In genomic region chr13:99238217-99239160, GRCm38 (mm10) we compare ENCODE assay signal across 8 mouse cellular contexts. TPM values are rescaled to one million over a fixed set of nuclear protein-coding genes. Genes with fewer than 3 reads are reported as not detected.
DNase-seq lines count a peak whose midpoint lies in the region; ATAC-seq lines count a peak whose summit lies in the region.

No protein-coding gene starts in this region.

- no peaks in the 10 kb centered on the region for H3K9me3 ChIP-seq in embryonic facial prominence, embryonic 10.5 days
- no peaks in the 10 kb centered on the region for H3K9me3 ChIP-seq in heart, embryonic 15.5 days (replicated peaks)
- no peaks in the 10 kb centered on the region for H3K9me3 ChIP-seq in lung, embryonic 16.5 days (ENCODE audit: control insufficient read depth, low read length)

- no peak overlapping the region for H3K9ac ChIP-seq in heart, embryonic 15.5 days
- H3K9ac ChIP-seq in lung, embryonic 16.5 days (ENCODE audit: low read length) = peak overlapping the region; percentile 40

- no peak overlapping the region for H3K4me3 ChIP-seq in embryonic facial prominence, embryonic 10.5 days
- H3K4me3 ChIP-seq in heart, embryonic 15.5 days = no peak overlapping the region
- H3K4me3 ChIP-seq in lung, embryonic 16.5 days (ENCODE audit: low read length) = no peak overlapping the region

- peaks cover 35% of the 10 kb centered on the region for H3K4me1 ChIP-seq in embryonic facial prominence, embryonic 10.5 days
- H3K4me1 ChIP-seq in heart, embryonic 15.5 days (replicated peaks) = peaks cover 54% of the 10 kb centered on the region
- H3K4me1 ChIP-seq in lung, embryonic 16.5 days (replicated peaks; ENCODE audit: control insufficient read depth, insufficient read depth, low read length) = peaks cover 41% of the 10 kb centered on the region

- WGBS in embryonic facial prominence, embryonic 10.5 days = 61% methylated on average over 10 of the region's 10 CpGs
- 17% methylated on average over 10 of the region's 10 CpGs for WGBS in heart, embryonic 15.5 days
- WGBS in lung, embryonic 16.5 days = 16% methylated on average over 10 of the region's 10 CpGs

- peak; percentile 66 for ATAC-seq in heart, embryonic 15.5 days (replicated peaks; ENCODE audit: insufficient number of reproducible peaks, insufficient read depth, low FRiP score, low read depth)
- peak; percentile 82 for ATAC-seq in lung, embryonic 16.5 days (ENCODE audit: low read depth)
- ATAC-seq in megakaryocyte progenitor cell, adult 5-6 weeks (replicated peaks; ENCODE audit: poor library complexity) = no peak

- H3K4me2 ChIP-seq in heart, embryonic 15.5 days = peak overlapping the region; percentile 32
- H3K4me2 ChIP-seq in lung, embryonic 16.5 days (ENCODE audit: low read depth, low read length) = peak overlapping the region; percentile 10; the same call in 1 of the 2 replicates

- H3K27ac ChIP-seq in embryonic facial prominence, embryonic 10.5 days (replicated peaks) = peak overlapping the region; percentile 80
- H3K27ac ChIP-seq in heart, embryonic 15.5 days = peak overlapping the region; percentile 92
- peak overlapping the region; percentile 98 for H3K27ac ChIP-seq in lung, embryonic 16.5 days (ENCODE audit: low read length)

- no peaks in the 10 kb centered on the region for H3K36me3 ChIP-seq in embryonic facial prominence, embryonic 10.5 days (replicated peaks)
- no peaks in the 10 kb centered on the region for H3K36me3 ChIP-seq in heart, embryonic 15.5 days
- no peaks in the 10 kb centered on the region for H3K36me3 ChIP-seq in lung, embryonic 16.5 days (ENCODE audit: control insufficient read depth, insufficient read depth, low read length)

- H3K27me3 ChIP-seq in embryonic facial prominence, embryonic 10.5 days (replicated peaks; ENCODE audit: low read depth, poor library complexity, severe bottlenecking) = no peaks in the 10 kb centered on the region; the same call in 1 of the 2 replicates
- no peaks in the 10 kb centered on the region for H3K27me3 ChIP-seq in heart, embryonic 15.5 days
- H3K27me3 ChIP-seq in lung, embryonic 16.5 days (ENCODE audit: control insufficient read depth, insufficient read depth, low read depth, low read length) = no peaks in the 10 kb centered on the region

- peak; percentile 50 for DNase-seq in embryo, embryonic 10.5 days (ENCODE audit: low spot score)
- DNase-seq in embryo, embryonic 10 days (ENCODE audit: low spot score) = no peak
- DNase-seq in embryonic facial prominence, embryonic 10.5 days (ENCODE audit: low spot score) = peak; percentile 31
- peak; percentile 85 for DNase-seq in kidney, postnatal 10 days
- peak; percentile 56 for DNase-seq in yolk sac, embryonic 10.5 days (ENCODE audit: low spot score)

RNA-seq across cellular contexts. Expression of gene Zfp366, which starts 53.9 kb away (rescaled TPM):
- polyA plus RNA-seq in embryonic facial prominence, embryonic 10.5 days (2016; fragmentation: Nextera tagmentation; extraction: Ambion mirVana) = 0.35 and 0.56 TPM in 2 replicates
- 0.58 and 0.62 TPM in 2 replicates for polyA plus RNA-seq in heart, embryonic 15.5 days (2015; fragmentation: Nextera tagmentation; extraction: Ambion mirVana)
- polyA plus RNA-seq in lung, embryonic 16.5 days (2015; fragmentation: Nextera tagmentation; extraction: Ambion mirVana) = 1.1 TPM in 2 replicates
- 0.17 and 0.57 TPM in 2 replicates for total RNA-seq in megakaryocyte progenitor cell, adult 5-6 weeks (2015)
- 0.10 and 0.29 TPM in 2 replicates for total RNA-seq in megakaryocyte progenitor cell, adult 5-6 weeks (2017)
